Mouse (Mus musculus) ES-CJ7 (cell line): Measurements from ENCODE around the gene Phf5a.

Experiments
- DNase-seq: peaks from one replicate; pipeline ENCODE4 v3.0.0; 2011; ENCODE audit warnings: low read depth, low spot score

Gene Phf5a

DNA sequence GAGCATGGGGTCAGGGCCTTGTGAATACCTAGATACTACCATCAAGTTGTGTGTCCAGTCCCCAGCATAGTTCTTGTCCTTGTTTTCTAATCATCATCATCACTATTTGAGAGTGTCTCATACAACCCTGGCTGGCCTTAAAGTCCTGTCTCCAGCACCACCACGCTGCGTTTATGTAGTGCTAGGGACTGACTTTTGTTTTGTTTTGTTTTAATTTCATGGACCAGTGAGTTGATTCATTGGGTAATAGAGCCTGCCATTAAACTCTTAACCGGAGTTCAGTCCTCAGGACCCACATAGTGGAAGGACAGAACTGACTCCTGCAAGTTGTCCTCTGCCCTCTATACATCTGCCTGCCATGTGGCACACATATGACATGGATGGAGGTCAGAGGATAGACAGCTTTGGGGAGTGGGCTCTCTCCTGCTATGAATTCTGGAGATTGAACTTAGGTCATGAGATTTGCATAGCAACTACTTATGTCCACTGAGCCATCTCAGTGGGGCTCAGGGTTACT, 13.8 kb upstream of the Phf5a start:
- DNase-seq = no peak

DNA sequence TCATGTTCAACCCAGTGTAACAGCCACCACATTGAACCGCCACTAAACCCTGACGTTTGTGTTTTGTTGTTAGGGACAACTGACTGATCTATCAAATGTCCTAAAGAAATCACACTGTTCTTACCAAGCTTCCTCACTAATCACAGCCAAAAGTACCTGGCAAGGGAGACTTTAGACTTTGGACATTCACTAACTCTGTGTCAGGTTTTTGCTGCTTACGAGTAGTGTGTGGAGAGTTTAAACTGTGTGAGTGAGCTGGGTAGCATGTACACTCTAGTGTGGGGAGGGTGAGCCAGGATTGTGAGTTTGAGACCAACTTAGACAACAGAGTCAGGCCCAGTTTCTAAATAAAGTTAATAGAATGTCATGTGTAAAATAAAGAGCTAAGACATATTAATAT, 10.6 kb upstream of the Phf5a start:
- DNase-seq = no peak

DNA sequence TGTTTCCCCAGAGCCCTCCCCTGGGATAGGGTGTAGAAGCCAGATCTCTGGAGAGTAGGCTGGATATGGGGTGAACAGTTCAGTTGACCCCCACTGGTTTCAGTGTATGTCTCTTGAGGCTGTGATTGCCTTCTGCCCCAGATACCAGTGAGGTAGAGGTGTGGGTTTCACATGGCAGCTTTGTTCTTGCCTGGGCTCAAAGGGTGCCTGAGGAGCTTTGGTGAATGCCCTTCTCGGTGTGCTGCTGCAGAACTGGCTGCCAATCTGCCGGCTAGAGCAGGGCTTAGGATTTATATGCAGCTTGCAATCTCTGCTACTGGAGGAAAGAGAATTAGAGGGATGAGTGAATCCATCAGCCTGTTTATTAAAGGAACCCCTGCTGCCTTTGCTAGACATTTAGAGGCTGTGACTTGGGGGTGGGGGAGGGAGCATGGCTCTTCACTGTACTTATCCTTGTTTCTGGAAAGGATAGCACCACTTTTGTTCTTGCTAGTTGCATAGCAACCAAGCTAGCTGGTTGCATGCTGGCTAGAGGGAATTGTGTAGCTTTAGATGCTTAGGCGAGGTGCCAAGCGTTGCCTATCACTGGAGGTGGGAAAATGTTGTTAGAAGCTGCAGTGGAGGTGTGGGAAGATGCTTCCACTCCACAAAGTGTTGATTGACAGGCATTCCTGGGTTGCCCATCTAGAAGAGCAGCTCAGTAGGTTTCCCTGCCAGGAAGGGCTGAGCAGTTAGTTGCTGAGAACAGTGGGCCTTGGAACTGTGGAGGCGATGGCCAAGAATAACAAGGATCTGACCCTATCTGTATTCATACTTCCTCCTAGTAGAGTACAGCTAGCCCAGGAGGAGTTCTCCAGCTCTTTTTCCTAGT, 8.1 kb upstream of the Phf5a start:
- DNase-seq = no peak

DNA sequence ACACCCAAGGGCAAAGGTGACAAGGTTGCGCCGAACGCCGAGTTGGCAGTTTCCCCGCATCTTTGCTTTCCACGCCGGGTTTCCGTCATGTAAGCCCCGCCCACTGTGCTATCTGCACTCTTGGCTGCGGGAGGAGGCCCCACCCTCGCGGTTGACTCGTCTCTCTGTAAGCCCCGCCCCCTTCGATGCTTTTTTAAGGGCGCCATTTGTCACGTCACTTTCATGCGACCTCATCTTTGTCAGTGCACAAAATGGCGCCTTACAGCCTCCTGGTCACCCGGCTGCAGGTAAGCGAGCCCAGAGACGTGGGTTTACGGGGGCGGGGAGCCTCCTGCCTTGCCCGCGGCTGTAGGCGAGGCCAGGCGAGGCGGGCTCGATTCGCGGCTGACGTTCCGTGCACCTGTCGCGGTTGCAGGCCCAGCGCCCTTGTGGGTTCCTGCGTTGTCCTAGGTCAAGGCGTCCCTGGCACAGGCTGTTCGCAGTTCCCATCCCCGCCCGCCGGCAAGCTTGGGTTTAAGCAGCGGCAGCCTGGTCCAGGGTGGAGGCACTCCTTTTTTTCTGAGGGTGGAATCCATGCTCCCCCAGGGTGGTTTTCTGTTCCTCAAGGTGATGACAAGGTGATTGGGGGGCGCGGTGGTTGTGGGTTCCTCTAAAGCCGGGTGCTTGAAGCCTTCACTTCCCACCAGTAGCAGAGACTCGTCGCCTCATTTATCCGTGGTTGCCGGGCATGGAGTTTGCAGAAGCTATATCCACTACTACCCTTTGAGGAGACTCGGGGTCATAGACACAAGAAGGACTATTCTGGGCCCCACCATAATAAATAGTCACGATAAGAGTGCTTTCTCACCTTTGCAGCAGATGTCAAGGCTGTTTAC, 788 bp upstream of the Phf5a start, which contains the start of gene Aco2:
TSS of gene Aco2 (plus strand) at position 48 of the 875 bp plus-strand sequence.
- peak; percentile 99 for DNase-seq

DNA sequence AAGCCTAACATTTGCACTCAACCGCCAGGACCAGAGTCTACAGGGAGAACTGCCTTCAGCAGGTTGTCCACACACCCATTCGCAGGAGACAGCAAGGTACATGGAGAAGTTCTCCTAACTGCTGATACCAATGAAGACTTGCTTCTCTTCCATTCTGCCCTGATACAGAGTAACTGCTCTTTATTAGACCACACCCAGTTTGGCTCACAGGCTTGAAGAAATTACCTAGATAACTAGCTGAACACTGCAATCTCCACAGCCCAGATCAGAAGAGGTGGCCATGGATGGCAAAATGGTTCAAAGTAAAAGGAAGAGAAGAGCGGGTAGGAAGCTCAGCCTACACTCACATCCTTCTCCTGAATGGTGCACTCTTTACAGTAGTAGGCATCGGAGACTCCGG, 1.7 kb downstream of the Phf5a start:
- no peak for DNase-seq

DNA sequence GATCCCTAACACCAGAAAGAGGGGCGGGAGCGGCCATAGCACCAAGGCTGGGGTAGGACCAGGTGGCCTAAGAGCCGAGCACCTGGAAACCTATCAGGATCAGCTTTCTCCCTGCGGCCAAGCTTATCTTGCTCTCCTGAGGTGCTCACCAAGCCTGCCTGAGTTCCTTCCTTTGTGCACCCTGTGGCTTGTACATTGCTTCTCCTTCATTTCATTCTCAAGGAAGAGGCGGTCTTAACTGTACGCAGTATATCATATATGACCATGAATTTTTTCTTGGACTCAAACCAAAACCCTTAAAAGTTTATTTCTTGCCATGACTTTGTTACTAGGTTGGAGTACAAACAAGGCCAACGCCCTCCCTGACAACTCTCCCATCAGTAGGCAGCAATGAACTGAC, 7.5 kb downstream of the Phf5a start:
- no peak for DNase-seq

DNA sequence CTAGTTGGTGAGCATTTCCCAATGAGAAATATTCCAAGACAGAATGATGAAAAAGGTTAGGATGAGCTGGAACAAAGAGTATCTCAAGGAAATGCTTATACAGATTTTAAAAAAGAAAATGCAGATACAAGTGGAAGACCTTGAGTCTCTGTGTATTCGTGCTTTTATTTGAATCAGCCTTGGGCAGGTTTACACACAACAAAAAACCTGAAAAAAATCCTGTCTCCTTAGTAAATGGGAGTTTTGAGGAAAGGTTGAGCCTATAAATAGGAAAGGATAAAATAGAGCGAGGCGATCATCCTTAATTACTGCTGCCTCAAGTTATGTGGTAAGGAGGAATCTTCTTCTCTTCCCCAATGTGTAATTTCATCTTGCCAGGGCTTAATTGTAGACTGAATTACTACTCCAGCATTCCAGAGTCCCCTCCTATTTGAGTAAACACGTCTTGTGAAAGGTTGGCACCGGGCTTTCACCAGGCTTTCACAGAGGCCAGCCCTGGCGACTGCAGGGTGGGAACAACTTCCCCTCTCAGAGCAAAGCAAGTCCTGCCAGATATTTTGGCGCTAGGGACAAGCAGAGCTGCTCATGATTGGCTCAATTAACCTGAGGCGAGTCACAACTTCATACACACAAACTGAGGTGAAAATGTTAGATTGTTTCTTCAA, 11.1 kb downstream of the Phf5a start:
- no peak for DNase-seq

DNA sequence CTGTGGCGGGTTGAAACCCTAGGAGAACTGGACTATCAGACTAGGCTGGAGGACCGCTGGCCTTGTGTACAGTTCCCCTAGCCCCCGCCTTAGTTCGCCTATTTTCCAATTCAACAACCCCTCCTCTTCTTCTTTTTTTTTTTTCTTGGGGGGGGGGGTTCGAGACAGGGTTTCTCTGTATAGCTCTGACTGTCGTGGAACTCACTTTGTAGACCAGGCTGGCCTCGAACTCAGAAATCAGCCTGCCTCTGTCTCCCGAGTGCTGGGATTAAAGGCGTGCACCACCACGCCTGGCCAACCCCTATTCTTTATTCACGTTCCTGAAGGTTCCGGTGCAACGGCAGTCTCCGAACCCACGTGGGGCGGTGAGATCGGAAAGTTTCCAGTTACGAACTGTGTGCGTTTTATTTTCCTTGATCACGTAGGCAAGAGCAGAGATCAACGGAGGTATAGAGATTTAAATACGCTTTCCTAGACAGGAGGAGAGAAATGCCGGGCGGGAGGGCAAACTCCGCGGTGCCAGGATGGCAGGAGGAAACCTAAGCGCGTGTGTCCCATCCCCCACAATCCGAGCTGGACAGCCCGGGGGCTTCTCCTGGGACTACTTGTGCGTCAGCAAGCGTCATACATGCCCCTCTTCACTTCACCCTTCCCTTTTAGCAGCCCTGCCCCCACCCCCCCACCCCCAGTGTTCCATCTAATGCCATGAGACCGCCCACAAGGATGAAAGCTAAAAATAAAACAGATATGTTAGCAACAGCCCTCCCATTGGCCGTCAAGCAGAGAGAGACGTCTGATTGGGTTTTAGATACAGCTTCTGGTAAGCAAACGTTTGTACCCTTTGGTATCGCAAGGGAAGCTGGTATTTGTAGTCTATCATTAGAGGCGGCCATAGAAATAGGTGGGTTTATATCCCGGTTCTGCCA, 12.1 kb downstream of the Phf5a start:
- DNase-seq = peak; percentile 72

DNA sequence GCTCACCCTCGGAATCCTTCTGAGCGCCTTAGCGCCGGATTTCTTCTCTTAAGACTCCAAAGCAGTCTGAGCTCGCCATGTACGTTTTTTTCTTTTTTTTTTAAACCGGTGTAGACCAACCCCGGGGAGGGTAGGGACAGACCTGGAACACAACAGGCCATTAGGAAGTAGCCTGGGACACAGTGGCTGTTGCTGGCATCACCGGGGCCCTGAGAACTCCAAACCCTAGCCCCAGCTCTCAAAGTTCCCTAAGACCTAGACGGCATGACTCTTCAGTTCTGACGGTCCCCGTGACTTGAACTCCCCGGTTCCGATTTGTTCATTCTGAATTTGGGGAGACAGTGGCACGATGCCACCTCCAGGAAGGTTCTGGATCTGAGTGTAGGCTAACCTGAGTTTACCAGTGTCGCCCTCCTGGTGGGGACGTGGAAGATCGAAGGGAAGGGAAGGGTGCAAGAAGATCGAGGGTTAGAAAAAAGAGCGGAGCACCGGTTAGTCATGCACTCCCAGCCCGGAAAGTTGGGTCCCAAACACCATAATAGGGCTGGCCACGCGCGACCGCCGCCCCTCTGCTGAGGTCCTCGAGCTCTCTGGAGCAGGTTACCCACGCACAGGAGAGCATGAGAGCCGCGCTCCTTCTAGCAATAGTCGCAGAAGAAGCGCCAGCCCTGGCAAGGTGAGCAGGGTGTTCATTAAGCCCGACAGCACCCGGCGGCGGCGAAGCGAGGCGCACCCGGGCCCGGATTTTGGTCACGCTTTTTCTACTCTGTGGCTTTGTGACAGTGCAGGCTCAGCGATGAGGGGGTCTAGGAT, 13.0 kb downstream of the Phf5a start, which contains the start of gene Tob2:
TSS of gene Tob2 (minus strand) at position 280 of the 813 bp plus-strand sequence.
- peak; percentile 44 for DNase-seq

DNA sequence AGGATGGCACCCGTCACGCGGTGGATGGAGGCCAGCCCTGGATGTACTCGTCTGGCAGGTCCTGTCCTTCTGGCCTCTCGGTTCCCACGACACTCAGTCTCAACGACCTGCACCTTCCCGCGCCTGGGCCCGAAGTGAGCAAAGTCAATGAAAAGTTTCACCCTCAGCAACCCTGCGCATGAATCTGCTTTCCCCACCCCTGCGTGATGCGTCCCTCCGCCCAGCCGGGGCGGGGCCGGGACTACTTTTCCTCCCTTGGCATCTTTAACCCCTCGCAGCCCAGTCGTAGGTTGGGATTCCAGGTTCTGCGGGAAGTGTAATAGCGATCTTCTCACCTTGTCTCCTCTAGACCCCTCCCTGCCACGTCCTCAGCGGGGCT, 13.6 kb downstream of the Phf5a start:
- peak; percentile 91 for DNase-seq

DNA sequence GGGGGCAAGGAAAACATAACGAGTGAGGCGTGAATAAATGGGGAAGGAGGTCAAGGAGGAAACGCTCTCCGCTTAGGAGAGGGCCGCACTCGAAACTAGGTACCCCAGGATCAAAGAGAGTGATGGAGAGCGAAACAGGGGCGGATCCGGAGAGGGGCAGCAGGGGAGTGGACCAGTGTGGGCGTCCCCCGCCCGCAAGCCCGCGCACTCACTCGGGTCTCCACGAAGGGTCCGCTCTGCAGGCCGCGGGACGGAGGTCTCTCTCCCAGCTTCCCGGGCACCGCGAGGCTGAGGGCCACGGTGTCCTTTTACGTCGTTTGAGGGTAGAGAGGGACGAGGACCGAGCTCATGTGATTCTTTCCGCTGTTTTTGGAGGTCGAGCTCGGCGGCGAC, 14.0 kb downstream of the Phf5a start:
- DNase-seq = no peak

DNA sequence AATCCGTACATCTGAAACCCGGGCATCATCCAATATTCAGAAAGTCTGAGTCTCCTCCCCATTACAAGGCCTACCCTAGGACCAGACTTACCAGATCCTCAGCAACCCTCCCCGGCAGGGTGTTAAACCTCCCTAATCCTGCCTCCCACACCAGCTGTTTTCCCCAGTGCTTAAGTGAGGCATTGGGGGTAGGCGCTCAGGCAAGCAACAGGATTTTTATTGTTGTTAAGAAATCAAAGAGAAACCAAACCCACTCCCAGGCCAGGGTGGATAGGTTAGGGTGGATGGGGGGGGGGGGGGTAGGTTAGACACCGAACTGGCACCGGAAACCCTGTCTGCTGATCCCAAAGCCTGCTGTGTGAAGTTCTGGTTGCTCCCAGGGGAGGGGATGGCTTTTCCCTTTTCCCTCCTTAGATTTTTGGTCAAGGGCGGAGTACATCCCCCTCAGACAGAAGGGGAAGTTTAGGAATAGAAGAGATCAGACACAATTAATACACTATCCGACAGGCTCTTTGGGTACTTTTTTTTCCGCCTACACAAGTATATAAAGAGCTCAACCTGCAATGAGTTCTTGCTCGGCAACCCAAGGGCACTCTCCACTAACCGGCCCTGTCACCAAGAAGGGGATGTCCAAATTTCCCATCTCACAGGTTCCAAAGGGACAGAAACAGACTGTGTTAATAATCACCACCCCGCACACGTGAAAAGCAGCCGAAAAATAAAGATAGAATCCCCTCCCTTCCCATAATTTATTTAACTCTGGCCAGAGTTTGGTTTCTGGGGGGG, 14.6 kb downstream of the Phf5a start:
- DNase-seq = no peak

DNA sequence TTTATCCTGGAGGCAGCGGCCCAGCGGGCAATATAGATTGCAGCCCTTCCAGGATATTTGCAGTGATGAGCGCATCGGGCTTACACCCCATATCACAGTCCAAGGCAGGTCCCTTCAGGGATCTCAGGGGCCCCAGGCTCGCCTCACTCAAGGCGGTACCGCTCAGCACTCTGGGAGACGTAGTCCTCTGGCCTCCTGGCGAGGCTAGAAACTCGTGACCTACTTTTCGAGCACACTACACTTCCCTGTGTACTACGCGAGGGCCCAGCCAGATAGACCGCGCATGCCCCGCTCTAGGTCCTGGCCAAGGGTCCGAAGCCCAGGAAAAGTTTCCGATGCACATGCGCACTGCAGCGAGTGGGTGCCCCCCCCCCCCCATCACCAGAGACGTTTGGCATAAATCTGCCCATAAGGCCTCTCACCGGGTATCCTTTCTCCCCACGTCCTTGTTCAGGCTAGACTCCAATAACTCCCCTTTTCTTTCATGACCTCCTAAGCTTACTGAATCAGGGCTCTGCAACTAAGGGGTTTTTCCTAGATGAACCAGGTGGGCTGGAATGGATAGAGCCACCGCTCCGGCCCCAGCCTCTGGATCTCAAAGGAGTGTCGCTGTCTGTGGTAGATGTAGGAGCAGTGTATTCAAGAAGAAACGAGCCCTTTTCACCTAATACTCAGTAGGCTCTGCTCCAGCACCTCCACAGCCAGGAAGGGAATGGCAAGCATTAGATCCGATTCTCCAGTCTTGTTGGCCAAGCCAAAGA, 15.5 kb downstream of the Phf5a start:
- peak; percentile 96 for DNase-seq

DNA sequence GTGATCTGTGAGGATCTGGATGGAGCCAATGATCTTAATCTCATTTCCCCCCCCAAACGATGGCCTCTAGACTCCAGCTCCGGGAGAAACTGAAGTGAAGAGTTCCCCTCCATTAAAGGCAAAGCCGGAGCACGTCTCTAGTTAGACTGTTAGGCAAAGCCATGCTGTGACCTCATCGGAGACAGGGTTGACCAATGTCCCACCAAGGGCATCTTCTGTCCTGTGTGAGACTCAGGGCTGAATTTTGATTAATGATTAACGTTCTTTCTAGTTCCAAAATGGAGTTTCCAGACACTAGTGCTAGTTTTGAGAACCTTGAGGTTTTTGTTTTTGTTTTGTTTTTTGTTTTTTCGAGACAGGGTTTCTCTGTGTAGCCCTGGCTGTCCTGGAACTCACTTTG, 18.6 kb downstream of the Phf5a start:
- DNase-seq = no peak

DNA sequence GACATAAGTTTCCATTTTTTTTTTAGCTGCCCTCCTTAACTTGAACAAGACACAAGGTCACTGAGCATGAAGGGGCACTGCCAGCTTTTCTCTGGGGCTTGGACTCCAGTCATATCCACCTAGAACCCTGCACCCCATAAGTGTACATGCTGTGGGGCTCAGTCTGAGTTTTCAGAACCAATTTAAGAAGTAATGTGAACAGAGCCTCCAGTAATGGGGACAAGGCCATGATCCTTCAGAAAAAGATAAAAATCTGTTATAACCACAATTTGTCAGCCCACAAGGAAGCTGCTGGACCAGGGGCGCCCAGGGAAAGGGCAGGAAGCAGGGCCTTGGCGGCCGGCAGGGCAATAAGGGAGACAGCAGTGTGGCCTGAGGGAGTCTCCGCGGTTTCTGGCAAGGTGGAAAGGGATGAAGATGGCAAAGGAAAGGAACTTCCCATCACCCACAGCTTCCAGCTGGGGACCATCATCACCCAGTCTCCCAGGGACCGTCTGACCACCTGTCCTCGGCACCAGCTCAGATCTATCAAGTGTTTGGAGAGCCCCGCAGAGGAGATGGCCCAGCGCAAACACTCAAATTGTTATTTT, 19.2 kb downstream of the Phf5a start:
- no peak for DNase-seq

DNA sequence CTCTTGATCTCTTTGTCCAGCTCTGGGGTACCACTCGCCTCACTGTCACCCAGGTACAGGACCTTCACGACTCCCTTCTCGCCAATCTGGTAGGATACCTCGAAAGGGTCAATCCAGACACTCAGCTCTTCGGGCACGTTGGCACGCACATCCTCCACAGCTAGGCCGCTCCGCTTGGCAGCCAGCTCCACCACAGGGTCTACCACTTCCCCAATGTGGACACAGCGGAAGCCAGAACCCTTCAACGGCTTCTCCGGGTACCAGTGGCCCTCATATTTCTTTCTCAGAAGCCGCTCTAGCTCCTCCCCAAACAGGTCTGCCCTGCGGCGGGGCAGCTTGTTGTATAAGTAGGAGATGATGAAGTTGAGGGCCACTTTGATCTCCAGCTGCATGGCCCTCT, 20.3 kb downstream of the Phf5a start:
- DNase-seq = no peak

DNA sequence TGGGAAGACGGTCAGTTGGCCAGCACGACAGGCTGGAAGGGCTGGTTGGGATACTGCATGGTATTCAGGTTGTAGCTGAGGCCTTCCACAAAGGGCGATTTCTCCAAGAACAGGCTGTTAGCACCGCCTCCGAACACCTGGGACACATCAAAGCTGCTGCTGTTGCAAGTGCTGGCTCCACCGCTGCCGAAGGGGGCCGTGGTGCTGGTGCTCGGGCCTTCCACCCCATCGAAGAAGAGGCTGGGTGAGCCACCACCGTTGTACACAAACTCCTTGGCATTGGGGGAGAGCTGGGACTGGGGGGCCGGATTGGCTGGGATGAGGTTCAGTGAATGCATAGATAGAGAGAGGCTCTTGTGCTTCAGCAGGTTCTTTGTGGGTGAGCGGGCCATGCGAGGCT, 21.0 kb downstream of the Phf5a start:
- no peak for DNase-seq

DNA sequence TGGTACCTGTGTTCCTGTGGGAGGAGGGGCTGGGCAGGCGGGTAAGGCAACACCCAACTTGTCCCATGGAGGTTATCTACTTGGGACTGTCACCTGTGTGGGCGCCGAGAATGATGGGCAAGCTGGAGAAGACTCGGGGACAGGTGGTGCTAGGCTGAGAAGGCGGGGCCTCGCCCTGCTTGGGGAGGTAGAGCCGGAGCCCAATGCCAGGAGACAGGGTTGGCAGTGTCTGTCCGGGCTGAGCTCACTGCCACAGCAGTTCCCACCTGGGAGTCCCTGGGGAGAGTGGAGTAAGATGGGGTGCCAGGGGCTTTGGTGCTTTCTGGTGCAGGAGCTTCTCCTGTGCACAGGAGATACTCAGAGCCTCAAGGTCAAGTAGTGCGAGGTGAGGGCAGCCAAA, 22.6 kb downstream of the Phf5a start:
- DNase-seq = no peak
